Mouse (Mus musculus) lung, postnatal 10 days (tissue): Measurements from ENCODE around the gene Tmprss4.

Experiments
- DNase-seq: peaks from one replicate; pipeline ENCODE4 v3.0.0; 2021

Gene Tmprss4

GRCm38 (mm10) chr9:45203797-45204410 is at the start of gene Tmprss4:
Tmprss4 (minus strand) TSS chr9:45204092.
- DNase-seq: peak; percentile 64

DNA sequence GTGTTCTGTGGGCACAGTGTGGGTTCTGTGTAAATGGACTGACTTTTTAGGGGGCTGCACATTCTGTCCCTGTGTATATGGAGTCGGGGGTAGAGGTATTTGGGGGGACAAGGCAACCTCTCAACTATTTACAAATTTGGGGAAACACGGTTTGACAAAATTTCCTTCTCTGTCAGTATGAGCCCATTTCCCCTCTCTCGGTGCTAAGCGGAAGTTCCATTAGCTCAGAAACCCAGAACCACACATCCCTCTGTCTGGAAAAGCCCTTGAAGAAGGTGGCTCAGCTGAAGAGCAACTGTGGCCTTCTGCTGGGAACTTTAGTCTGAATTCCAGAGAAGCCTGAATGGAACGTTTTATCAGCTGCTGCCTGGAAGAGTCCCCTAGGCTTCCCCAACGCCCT is 48.5 kb upstream of the Tmprss4 start:
- DNase-seq: no peak

GRCm38 (mm10) chr9:45251990-45252389 is 48.1 kb upstream of the Tmprss4 start:
- DNase-seq: no peak

GRCm38 (mm10) chr9:45251281-45251680 is 47.4 kb upstream of the Tmprss4 start:
- DNase-seq: no peak

GRCm38 (mm10) chr9:45250306-45250705 is 46.4 kb upstream of the Tmprss4 start:
- DNase-seq: no peak

- no peak for DNase-seq
These were observed 43.6 kb upstream of the Tmprss4 start for GRCm38 (mm10) chr9:45247536-45247935.

- peak; percentile 36 for DNase-seq
These were observed 42.2 kb upstream of the Tmprss4 start for GRCm38 (mm10) chr9:45246060-45246459.

DNA sequence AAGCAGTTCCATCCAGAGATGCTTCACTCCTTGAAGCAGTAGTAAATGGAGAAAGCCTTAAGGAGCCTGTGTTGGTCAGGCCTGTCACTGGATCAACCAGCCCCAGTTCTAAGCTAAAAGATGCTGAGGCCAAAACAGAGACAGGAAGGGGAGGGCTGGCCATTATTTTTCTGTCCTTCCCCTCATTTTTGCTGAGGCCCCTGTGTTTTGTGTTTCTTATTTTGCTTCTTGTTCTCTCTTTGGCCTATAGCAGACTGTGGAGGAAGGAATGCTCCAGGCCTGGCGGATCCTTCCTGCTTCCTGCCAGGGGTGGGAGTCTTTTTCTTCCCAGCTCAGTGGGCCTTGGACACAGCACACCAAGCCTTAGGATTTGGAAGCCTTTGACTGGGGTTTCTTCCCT is 41.5 kb upstream of the Tmprss4 start:
- no peak for DNase-seq

DNA sequence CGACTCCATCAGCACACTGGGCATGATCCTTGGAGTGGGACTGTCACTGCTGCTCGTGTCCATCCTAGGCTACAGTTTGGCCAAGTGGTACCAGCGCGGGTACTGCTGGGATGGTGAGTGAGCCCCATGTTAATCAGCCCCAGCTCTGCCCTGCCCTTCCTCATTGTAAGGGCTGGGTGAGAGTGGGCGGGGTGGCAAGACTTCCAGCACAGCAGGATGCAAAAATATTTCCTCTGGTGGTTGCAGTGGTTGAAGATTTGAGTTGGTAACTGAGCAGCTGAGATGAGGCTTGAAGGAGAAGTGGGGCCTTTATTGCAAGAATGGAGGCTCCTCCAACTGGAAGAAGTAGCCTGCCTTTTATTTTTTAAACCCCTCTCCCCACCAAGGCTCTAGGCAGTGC is 37.5 kb upstream of the Tmprss4 start:
- DNase-seq: no peak

DNA sequence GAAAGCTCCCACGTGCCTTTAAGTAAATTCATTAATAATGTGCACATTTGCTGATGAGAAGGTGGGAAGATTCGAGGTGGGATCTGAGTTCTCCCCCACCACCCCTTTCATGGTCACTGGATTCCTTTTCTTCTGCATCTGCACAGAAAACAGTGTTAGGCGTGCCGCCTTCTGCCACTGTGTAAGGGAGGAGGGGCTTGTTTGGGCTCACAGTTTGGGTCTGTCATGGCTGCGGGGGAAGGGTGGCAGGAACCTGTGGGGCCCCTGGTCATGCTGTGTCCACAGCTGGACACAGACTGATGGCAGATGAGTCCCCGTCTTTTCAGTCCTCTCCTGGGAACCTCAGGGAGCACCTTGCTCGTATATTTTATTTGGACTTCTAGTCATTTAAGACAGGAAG is 32.9 kb upstream of the Tmprss4 start:
- no peak for DNase-seq

DNA sequence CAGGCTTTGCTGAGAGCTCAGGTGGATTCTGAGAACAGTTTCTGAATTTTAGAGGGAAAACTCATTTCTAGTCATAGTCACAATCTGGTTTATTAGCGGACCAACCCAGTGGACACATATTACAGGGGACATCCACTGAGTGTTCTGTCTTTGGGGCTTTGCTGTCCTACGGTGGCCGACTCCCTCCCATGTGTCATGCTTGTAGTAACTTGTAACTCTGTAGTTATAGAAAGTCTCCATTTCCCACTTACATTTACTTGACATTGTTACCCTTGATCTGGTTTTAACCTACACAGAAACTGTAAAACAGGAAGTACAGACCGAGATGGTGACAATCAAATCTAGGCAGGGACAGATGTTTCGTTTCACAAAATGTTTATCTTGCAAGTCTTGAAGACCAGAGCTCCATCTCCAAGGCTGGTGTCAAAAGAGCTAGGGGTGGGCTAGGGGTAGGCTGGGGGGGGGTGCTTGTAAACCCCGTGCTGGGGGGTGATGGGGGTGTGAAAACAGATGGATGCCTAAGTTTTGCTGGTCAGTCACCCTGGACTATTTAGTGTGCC is 31.9 kb upstream of the Tmprss4 start:
- DNase-seq: peak; percentile 6

DNA sequence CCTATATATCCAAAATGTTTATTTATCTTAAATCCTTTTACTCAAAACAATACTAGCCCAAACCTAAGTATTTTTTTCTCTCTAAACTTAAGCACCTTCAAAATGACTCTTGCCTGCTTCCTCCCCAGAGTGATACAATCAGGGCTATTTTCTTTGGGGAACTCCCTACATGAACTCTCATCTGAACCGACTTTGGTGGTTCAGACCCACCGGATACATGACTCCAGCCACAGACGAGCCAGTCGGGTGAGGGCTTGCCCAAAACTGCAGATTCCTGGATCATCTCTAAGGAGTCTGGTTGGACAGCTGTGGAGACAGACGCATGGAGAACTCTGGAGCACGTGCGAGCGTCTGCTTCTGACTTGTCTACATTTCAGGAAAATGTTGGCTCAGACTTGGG is 25.5 kb upstream of the Tmprss4 start:
- DNase-seq: no peak

- DNase-seq: peak; percentile 93
These were observed 17.7 kb upstream of the Tmprss4 start for GRCm38 (mm10) chr9:45221567-45221966.

DNA sequence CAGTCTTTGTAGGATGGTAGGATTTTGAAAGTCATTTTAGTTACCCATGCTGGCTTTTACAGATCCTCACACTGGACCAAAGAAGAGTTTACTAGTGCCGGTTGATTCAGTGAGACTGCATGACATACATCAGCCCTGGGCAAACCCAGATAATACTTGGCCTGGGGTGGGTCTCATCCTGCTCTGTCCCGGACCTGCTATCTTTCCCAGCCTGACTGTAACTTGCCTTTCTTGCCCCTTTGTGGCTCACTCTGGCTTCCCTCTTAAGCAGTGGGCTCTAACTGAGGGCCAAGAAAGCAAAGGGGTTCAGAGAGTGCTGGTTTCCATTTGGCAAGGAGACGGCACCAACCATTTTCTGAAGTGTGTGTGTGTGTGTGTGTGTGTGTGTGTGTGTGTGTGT is 15.8 kb upstream of the Tmprss4 start:
- no peak for DNase-seq

DNA sequence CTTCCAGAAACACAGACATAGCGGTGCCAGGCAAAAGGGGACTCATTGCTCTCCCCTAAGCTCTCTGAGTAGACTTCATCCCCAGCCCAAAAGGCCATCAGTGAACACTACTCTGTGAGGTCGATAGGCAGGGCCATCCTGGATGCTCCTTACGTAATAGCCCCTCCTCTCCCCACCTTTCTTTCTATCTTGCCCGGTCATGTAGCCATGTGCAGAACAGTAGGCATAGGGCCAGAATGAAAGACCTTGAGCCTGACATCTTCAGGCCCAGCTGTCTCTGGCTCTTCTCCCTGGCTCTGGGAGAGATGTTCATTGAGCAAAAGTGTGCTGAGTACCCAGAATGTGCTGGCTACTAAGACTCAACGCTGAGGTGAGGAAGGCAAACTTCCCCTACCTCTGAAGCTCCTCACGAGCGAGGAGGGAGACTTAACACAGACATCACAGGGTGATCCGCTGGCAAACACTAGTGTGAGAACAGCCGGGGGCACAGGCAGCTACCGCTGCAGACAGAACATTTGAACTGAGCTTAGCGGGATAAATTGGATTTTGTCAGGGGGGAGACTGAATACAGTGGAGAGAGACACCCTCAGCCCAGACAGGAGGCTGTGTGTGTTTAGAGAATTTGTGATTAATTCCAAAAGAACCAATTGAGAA is 11.8 kb upstream of the Tmprss4 start:
- no peak for DNase-seq

DNA sequence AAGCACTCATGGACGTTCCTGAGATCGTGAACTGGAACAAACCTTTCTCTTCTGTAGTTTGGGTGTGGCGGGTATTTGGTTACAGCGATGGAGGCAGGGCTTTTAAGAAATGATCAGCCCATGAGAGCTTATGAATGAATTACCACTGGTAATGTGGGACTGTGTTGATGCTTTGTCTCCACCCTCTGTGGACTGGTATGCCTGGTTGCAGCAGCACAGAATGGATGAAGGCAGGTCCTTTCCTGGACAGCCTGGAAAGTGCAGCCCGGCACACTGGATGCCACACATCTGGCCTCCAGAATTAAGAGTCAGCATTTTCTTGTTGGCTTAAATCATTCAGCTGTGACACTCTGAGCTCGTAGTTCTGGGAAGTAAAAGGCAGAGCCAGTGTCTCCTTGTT is 8.1 kb upstream of the Tmprss4 start:
- DNase-seq: no peak

DNA sequence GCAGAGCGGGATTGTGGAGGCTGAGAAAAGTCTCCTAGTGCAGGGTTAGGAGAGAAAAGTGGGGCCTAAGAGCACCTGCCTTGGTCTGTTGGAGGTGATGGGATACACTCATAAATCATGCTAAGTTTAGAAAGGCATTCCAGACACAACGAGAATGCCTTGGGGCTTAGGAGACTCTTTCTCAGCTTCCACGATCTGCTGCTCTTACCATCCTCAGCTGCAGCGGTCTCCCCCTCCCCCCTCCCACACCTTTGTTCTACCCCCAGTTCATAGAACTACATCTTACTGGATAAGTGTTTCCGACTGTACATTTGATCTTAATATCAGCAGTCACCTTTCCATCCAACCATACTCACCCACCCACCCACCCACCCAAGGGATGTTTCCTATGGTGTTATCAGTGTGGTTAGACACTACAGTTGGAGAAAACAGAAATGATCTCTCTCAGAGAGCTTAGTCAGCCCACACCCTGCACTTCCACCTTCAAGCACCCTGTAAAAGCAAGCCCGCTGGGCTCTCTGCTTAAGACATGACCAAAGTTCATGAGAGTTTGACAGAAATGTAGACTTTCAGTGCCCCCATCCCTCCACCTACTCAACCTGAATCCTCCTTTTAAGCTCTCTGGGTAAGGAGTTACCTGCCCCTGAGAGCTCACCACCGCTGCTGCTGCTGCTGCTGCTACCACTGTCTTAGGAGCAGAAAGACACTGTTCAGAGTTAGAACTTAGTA is 3.3 kb upstream of the Tmprss4 start:
- DNase-seq: no peak

DNA sequence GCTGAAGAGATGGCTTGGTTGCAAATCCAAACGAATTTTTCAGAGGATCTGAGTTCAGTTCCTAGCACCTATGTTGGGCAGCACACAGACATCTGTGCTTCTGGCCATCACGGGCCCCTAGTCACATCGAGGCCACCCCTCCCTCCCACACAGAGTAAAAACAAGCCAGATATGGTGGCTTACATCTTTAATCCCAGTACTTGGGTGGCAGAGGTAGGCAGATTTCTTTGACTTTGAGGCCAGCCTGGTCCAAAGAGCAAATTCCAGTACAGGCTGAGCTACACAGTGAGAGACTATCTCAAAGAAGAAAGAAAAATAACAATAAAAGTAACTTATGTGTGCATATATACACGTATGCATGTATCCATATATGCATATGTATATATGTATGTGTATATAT is 2.2 kb upstream of the Tmprss4 start:
- DNase-seq: no peak

GRCm38 (mm10) chr9:45205143-45205542 is 1.3 kb upstream of the Tmprss4 start:
- no peak for DNase-seq

DNA sequence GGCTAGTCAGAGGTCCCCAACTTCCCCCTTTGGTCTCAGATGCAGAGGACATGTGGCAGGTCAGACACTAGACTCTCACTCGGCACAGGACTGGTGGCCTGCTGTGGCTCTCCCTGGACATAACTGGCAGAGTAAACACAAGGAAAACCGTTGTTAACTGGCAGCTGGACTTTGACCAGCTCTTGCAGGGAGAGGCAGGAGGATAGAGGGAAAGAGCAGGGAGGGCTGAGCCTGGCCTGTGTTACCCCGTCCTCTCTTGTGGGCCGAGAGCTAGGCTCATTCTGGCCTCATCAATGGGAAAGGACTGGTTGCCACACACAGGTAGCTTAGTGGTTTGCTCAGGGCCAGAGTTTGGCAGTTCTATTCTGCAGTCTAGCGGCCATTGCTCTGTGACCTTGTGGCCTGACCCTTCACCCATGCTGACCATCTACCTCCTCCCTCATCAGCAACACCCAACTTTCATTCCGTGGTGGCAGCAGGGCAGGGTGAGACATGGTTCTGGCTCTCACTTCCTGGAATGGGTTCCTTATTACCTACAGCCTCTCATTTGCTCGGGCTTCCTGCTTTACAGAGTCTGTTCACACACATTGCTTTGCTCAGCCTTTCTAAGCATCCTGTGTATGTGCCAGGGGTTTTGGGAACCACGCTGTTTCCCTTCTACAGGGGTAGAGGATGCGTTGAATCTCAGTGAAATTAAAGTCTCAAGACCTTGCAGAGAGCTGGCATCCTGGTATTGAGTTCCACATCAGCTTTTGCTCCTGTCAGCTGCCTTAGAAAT is 1.7 kb downstream of the Tmprss4 start:
- no peak for DNase-seq

- DNase-seq: peak; percentile 55
These were observed 2.5 kb downstream of the Tmprss4 start for GRCm38 (mm10) chr9:45201319-45201947.

- DNase-seq: no peak
These were observed 6.3 kb downstream of the Tmprss4 start for GRCm38 (mm10) chr9:45197549-45197948.
